Mouse (Mus musculus) lung, postnatal 0 days (tissue): ENCODE measurements around the gene Ech1.

Source experiments
- CTCF ChIP-seq: IDR thresholded peaks from 2 replicates; pipeline ENCODE4 v1.5.1; 2016; ENCODE audit warnings: antibody characterized with exemption, mild to moderate bottlenecking
- EP300 ChIP-seq: IDR thresholded peaks from 2 replicates; pipeline ENCODE4 v1.6.1; 2016; ENCODE audit warnings: antibody characterized with exemption, mild to moderate bottlenecking, control low read depth

GRCm38 (mm10) chr7:28816920-28817319 is 8.1 kb upstream of the Ech1 start:
- TF ChIP-seq EP300 (no peak), CTCF (no peak)
